Mouse (Mus musculus) frontal cortex, postnatal 10 days (tissue): ENCODE measurements around the gene Bcl11a.

Experiments used
- DNase-seq, 2 experiments: peaks; one replicate each; pipeline ENCODE4 v3.0.0; 2022; ENCODE audit warnings: low spot score in 2 of 2, mixed read lengths in 1 of 2

Gene Bcl11a

DNA sequence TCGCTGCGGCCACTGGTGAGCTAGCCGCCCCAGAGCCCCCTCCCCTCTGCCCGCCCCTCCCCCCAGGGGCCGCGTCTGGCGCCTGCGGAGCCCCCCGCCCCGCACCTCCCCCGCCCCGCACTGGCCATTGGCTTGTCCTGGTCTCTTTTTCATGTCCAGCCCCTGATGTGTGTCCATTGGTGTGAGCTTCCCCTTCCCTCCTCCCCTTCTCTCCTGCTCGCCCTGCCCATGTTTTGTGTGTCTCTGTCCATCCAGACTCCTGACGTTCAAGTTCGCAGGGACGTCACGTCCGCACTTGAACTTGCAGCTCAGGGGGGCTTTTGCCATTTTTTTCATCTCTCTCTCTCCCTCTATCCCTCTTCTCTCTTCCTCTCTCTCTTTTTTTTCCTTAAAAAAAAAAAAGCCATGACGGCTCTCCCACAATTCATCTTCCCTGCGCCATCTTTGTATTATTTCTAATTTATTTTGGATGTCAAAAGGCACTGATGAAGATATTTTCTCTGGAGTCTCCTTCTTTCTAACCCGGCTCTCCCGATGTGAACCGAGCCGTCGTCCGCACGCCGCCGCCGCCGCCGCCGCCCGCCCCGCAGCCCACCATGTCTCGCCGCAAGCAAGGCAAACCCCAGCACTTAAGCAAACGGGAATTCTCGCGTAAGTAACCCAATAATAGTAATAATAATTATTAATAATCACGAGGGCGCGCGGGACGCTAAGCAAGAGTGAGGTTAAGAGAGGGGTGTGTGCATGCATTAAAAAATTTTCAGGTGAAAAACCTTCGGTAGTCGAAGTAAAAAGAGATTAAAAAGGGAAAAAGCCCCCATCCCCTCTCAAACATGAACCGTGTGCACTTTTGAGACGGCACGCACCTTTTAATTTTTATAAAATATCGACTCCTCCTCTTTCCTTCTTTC is at the start of gene Bcl11a:
TSS of gene Bcl11a (plus strand) at position 262 of the 911 bp plus-strand sequence.
- peak; percentile 58 to 64 for DNase-seq

DNA sequence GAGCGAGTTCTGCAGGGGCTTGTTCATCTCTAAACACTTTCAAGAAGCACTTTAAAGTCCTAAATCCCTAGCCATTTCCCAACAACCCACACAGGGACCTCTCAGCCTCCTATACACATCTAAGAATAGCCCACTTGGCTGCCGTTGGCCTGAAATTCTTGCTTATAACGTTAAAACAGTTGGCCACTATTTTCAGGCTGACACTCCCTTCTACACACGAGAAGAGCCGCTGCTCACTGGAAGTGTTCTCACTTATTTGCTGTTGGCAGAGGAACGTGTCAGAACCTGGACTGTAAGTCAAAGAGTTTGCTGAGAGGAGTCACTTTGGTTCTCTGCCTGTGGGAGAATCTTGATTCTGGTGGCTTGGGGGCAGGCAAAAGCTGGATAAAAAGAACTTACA is 33.8 kb upstream of the Bcl11a start:
- no peak for DNase-seq

DNA sequence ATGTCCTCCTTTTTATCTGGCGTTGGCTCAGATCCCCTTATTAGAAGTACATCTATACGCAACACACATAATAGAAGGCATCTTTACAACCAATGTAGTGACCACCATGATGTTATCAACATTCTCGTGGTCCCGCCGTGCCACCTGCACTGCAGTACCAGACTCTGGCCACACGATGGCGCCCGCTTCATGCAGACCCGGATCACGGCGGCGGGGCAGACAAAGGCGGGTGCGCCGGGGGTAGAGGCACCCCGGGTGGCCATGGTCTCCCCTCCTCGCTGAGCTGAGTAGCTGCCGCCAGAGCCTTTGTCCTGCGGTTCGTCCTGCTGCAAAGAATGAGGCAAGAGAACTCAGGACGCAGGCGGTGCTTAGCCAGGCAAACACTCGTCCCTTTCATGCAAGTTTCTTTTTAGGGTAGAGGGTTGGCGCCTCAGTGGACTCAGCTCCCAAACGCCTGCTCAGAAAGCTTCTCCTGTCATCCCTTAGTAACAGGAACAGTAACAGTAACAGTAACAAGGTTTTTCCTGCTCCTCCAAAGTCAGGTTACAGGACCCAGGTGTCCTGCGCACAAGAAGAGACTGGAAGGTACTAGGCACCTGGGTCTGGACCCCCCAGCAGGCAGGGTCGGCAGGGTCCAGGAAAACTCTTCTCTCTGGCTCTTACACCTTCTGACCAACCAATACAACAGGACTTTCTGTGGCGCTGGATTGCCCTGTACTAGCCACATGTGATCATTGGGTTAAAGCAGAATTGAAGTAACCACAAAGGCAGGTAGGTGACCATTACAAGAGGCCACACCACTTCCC is 28.4 kb upstream of the Bcl11a start:
- DNase-seq, result peak; percentile 57 to 81

DNA sequence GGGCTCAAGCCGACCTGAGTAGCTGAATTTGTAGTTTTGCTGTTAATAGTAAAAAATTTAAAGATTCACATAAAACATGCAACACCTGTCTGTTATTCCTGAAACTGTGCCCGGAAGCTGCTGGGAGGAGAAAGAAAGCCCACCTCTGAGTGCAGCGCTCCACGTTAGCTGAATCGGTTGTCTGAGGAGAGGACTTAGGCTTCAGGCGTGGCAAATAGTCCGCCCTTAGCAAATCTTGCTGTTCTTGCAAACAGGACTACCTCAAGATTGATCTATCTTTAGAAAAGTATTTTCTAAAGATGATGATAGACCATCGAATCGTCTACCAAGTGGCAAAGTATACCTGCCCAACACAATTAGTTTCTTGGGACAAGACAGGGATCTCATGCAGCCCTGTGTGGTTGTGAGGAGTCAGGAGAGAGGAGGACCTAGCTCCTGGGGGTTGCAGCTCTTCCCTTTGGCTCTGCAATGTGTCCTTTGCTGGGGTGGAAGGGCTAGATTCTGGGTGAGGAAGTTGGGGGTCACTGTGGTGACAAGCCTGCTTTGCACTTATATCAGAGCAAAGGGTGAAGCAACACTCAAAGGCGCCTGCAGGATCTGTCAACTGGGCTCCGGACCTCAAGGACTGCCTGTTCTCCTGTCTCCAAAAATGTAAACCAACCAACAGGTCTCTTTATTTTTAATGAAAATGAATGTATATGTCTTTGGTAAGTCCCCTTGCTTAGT is 27.7 kb upstream of the Bcl11a start:
- DNase-seq, result no peak

DNA sequence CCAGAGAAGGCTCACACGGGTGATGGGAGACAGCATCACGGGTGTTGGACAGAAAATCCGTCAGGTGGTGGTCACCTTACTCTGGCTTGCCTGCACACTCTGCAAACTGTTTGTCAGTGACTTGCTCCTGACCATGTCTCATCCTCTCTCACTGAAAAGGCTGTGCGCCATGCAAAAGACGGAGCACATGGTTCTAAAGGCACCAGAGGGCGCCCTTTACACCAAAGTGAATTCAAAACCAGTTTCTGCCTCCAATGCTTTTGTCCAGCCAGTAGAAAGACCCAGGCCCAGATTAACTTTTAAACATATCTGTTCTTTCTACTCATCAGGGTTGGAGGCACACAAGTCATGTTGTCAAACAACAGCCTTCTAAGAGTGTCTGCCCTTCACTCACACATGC is 25.0 kb upstream of the Bcl11a start:
- DNase-seq, result no peak

DNA sequence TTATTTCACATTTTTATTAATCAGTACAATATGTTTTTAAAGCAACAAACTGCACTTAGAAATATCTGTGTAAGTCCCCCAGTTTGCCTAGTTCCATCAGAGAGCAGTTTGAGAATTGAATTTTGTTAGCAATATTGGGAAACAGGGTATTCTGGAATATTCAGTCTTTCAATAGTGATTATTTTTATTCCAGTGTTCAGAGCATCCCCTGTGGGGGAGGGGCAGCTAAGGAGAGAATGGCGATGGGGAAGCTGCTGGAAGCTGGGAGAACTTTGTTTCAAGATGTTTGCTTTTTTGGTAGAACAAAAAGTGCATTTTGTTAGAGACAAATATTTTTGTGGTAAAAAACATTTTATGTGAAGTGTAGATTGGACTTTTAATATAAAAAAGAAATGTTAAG is 18.7 kb upstream of the Bcl11a start:
- no peak for DNase-seq

DNA sequence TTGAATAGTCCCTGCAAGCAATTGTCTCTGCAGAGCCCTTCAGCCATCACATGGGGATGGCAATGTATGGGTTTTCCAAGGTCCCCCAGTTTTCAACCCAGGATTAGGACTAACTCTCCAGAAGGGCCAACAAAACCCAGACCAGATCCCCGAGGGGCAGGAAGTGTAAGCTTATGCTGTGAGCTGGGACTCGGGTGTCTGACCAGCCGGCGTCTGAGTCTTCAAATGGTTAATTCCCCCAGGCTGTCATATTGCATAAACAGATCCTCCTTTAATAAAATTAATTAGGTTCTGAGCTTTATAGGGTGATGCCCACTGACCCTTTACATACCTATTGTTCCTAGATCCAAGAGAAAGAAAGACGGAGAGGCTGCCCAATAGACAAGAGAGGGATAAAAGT is 17.4 kb upstream of the Bcl11a start:
- no peak for DNase-seq

DNA sequence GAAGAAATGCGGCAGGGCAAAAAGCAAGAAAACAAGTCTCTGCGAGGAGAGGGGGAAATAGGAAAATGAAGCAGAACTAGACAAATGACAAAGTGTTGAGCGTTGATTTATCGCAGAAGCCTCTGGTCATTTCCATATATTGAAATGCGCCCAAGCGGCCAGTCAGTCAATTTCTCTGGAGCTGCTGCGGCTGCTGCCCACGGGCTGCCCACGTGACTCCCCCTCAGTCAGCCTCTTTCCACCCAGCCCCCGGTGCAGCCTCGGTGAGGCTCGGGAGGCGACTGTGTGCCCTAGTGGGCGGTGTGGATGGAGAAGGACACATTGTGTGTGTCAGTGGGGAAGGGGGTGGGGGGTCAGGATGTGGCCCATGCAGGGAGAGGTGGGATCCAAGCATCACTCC is 16.0 kb upstream of the Bcl11a start:
- peak in 1 of 2 experiments; percentile 42 for DNase-seq

DNA sequence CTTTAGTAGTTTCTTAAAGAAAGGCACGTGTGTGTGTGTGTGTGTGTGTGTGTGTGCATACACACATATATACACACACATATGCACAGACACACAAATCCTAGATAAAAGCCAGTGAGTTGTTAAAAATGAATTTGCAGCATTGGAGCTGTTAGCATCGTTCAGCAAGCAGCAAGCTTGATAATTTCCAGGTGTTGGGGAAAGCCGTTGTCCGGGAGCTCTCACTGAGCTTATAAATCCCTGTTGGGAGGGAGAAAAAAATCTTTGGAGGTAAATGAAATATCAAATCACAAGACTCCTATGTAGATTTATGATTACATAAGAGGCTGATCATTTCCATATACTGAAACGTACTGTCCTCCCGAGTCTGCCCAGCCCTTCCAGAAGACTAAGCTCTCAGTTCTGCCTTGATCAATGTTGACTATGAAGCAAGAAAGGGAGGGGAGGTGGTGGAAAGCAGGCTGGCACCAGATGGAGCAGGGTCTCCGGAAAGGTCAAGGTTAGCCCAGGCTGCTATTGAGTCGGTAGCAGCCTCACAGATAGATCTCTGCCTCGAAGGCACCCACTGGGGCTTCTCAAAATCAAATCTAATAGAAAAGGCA is 15.3 kb upstream of the Bcl11a start:
- no peak for DNase-seq

DNA sequence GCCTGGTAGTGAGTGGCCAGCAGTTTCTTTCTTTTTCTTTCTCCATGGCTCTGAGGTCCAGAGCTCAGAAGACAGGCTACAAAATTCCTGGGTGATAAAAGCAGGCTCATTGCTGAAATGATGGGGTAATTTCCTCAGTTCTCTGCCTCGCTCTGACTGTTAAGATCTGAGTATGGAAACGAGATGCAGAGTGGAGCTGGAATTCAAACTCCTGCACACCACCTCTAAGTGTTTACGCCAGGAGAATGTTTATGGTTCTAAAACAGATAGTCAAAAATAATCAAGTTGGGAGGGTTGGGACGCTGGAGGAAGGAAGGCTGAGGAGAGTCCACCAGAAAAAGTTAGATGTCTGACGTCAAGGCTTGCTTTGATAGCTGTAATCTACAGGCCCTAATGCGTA is 13.6 kb upstream of the Bcl11a start:
- DNase-seq, result no peak

DNA sequence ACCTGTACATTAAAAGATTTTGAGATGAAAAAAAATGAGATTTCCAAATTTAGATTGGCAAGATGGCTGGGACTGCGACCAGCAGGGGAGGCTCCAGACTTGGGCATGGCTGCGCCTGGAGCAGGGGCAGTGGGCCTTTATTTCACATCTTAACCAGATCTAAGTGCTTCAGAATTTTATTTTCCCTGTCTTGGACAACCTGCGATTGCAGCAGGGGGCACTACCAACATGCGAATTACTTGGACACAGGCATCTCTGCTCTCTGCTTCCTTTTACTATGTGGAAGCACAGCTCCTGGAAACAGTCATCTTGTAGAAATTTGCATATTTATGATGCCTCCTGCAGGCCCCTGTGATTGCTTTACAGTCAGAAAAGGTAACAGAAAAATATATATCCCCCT is 12.5 kb upstream of the Bcl11a start:
- DNase-seq, result no peak

DNA sequence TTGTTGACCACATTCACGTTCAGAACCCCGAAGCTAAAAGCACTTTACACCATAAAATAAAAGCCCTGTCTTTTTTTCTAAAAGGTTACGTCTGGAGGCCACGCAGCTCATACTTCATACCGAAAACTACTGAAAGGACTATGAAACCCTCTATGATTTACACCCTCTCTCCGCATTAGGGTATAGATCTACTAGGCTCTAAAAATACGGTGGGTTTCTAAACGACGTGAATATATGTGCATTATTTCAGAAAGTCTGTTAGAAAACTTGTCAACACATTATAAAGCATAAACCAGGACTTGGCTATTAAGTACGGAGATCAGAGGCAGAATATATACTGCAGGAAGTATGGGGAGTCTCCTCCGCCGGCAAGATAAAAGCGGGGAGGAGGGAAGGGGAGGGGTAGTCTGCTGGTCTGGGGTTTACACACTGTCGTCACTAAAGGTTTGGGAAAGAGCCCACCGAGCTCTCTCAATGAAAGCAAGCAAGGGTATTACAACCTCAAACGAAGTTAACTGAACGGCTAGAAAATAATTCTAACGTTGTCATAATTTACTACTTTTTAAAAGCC is 3.8 kb upstream of the Bcl11a start:
- no peak for DNase-seq

DNA sequence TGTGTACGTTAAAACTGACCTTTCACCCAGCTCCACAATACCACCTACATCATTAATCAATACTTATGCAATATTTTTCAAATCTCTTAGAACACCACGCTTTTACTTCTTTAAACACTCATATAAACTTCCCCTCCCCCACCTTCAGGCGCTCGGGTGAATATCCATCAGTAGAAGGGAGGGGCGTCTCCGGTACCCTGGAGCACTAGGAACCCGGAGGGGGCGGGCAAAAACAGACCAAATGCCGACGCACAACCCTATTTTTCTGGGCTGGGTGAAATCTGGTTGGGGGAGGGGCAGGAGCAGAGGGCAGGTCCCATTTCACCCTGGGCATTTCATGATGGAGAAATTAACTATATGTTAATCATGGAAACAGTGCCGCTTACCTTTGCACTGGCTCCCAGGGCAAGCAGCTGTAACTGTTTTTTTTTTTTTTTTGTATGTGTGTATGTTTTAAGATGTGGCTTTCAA is 3.2 kb upstream of the Bcl11a start, which contains the start of gene A830031A19Rik:
TSS of gene A830031A19Rik (minus strand) at position 421 of the 471 bp plus-strand sequence.
- DNase-seq, result peak in 1 of 2 experiments; percentile 53

DNA sequence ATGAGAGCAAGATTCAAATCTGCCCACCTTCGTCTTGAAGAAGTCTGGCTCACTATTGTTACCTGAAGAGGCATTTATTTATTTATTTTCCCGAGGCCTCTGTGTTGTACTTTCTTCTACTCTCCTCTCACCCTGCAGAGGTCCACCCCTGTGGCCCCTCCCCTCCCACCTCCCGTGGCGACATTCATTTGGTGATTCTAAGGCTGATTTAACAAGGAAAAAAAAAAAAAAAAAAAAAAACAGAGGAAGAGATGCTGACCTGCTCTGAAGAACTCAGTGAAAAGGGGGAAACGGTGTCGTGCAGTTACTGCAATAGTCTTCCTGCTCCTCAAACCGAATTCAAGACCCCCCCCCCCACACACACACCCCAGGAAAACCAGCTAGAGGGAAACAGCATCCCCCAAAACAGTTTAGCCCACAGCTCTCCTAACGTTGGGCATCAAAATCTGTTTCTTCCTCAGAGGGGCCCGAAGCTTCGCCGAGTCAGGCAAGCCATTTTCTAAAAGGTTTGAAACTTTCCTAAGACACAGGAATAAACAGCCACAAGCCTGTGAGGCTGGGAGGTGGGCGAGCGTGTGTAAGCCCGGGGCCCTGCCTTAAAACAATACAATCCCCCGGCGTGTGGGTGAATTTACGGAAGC is 2.2 kb upstream of the Bcl11a start:
- DNase-seq, result no peak

DNA sequence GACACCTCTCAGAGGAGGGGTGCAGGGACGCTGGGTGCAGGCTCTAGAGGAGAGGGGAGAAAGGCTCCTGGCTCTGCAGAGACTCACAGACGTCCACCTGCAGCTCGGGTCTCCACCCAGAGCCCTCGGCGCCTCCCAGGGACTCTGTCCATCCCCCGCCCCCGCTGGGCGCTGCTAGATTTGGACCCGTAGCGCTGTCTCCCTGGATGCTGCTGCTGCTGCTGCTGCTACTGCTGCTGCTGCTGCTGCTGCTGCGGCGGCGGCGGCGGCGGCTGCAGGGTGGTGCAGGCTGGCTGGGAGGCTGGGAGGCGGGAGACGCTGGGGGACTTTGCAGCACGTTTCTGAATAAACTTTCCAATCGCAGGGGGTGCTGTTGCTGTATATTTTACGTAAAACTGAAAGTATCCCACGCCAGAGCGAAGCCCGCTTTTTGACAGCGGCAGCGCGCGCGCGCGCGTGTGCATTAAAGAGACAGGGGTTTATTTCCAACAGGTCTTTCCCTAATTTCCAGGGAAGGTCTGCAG is 1.7 kb upstream of the Bcl11a start:
- DNase-seq, result peak; percentile 76 to 80

DNA sequence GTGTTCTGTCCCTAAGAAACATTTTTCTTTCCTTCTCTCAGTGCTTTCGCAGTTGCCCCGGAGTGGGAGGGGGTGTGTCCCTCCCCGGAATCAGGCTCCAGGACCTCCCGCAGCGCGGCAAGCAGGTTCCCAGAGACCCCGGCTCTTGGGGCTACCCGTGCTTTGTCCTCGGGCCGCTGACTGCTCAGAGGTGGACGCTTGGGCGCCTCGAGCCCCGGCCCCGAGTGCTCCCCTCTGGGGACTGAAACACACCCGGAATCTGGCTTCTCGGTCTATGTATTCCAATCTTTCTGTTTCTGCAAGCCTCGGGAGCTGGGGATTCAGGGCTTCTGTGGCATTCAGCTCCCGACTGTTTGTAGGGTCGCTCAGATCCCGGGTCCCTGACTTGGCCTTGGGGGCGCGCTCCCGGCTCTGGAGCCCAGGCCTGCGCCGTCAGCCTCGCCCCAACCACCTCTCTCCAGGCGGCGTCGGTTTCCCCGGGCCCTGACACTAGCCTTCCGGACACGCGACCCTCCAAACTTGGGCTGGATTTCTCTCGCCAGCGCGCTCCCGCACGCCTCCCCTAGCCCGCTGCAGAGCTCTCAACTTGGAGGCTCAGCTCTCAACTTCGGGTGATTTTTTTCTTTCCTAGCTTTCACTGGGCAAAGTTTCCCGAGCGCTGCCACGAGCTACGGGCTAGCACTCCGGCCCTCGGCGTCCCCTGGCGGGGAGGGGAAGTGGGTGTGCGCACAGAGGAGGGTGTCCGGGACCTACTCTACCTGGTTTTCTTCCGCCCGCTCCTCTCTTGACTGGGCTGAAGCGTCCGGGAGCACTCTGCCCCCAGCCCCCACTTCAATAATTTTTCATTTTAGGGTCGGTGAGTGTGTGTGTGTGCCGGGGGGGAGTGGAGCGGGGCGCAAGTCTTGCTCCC is 780 bp upstream of the Bcl11a start:
- peak in 1 of 2 experiments; percentile 45 for DNase-seq

DNA sequence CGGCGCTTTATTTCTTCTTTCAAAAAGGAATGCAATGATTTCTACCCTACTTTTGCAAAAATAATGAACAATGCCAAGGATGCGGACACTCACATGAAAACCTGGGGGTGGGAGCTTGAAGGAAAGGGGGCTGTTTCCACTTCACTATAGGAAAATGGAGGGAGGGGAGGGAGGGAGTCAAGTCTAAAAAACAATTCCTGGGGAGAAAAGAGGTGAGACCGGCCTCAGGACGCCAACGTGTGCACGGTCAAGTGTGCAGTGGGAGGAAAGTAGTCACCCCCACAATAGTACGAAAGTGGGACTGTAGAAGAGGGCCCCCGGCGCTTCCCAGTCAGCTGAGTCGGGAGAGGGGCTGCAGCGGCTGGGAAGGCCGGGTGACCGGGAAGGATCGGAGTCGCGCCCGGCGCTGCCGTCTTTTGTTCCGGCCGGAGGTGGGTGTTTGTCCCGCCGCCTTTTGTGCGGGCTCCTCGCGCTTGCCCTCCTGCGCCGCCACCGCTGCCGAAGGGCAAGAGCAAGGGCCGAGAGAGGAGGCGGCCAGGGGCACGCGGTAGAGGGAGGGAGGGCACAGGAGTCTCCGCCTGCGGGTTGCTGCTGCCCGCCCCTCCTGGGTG is 955 bp downstream of the Bcl11a start:
- no peak for DNase-seq
